Mouse (Mus musculus): ENCODE measurements at regions not wholly inside any gene's neighbourhood (a gene's known extent, or its start where the extent isn't known, plus 50 kb on each side); places are given as distances from the start of the nearest gene placed in this dataset.

- no peak for DNase-seq (ENCODE audit: low spot score in 2 of 2)
These were observed 142.1 kb upstream of the Slc22a12 start for GRCm38 (mm10) chr19:6684921-6685320.

- peak in 1 of 2 experiments; percentile 17 for DNase-seq (ENCODE audit: low spot score in 2 of 2)
These were observed 136.8 kb upstream of the Slc22a12 start for GRCm38 (mm10) chr19:6679392-6680307.

GRCm38 (mm10) chr19:6677511-6677910 is 134.7 kb upstream of the Slc22a12 start:
- DNase-seq (ENCODE audit: low spot score in 2 of 2) = no peak

- no peak for DNase-seq (ENCODE audit: low spot score in 2 of 2)
These were observed 132.8 kb upstream of the Slc22a12 start for GRCm38 (mm10) chr19:6675586-6675985.

GRCm38 (mm10) chr19:6671696-6672095 is 128.9 kb upstream of the Slc22a12 start:
- no peak for DNase-seq (ENCODE audit: low spot score in 2 of 2)

- no peak for DNase-seq (ENCODE audit: low spot score in 2 of 2)
These were observed 127.0 kb upstream of the Slc22a12 start for GRCm38 (mm10) chr19:6669881-6670280.

GRCm38 (mm10) chr19:6668545-6668944 is 125.7 kb upstream of the Slc22a12 start:
- DNase-seq (ENCODE audit: low spot score in 2 of 2) = no peak

- no peak for DNase-seq (ENCODE audit: low spot score in 2 of 2)
These were observed 123.4 kb upstream of the Slc22a12 start for GRCm38 (mm10) chr19:6666187-6666722.

- peak; percentile 43 to 45 for DNase-seq (ENCODE audit: low spot score in 2 of 2)
These were observed 122.6 kb upstream of the Slc22a12 start for GRCm38 (mm10) chr19:6665264-6666054.

GRCm38 (mm10) chr19:6664311-6664952 is 121.6 kb upstream of the Slc22a12 start:
- DNase-seq (ENCODE audit: low spot score in 2 of 2) = peak; percentile 54

GRCm38 (mm10) chr19:6663391-6663790 is 120.6 kb upstream of the Slc22a12 start:
- DNase-seq (ENCODE audit: low spot score in 2 of 2) = peak; percentile 58 to 62

- DNase-seq (ENCODE audit: low spot score in 2 of 2) = no peak
These were observed 119.6 kb upstream of the Slc22a12 start for GRCm38 (mm10) chr19:6662346-6662939.

- no peak for DNase-seq (ENCODE audit: low spot score in 2 of 2)
These were observed 118.7 kb upstream of the Slc22a12 start for GRCm38 (mm10) chr19:6661508-6661871.

GRCm38 (mm10) chr19:6660723-6661507 is 118.1 kb upstream of the Slc22a12 start:
- no peak for DNase-seq (ENCODE audit: low spot score in 2 of 2)

GRCm38 (mm10) chr19:6660157-6660556 is 117.3 kb upstream of the Slc22a12 start:
- DNase-seq (ENCODE audit: low spot score in 2 of 2) = no peak

- no peak for DNase-seq (ENCODE audit: low spot score in 2 of 2)
These were observed 111.7 kb upstream of the Slc22a12 start for GRCm38 (mm10) chr19:6654550-6654949.

- peak in 1 of 2 experiments; percentile 13 for DNase-seq (ENCODE audit: low spot score in 2 of 2)
These were observed 109.9 kb upstream of the Slc22a12 start for GRCm38 (mm10) chr19:6652775-6653174.

GRCm38 (mm10) chr19:6651192-6651591 is 108.4 kb upstream of the Slc22a12 start:
- no peak for DNase-seq (ENCODE audit: low spot score in 2 of 2)

GRCm38 (mm10) chr19:6649885-6650284 is 107.1 kb upstream of the Slc22a12 start:
- no peak for DNase-seq (ENCODE audit: low spot score in 2 of 2)

GRCm38 (mm10) chr19:6647686-6648085 is 104.9 kb upstream of the Slc22a12 start:
- DNase-seq (ENCODE audit: low spot score in 2 of 2) = no peak

GRCm38 (mm10) chr19:6647216-6647615 is 104.4 kb upstream of the Slc22a12 start:
- DNase-seq (ENCODE audit: low spot score in 2 of 2) = no peak

Data from spleen, postnatal 36 days (tissue).